Mouse (Mus musculus): ENCODE measurements around the gene Fam69b. TPM values are rescaled to one million over a fixed set of nuclear protein-coding genes. Genes with fewer than 3 reads are reported as not detected.

The Fam69b gene
- polyA plus RNA-seq, 1 experiment = 13.1 TPM

- DNase-seq = no peak
- 49% methylated on average over 11 of the region's 11 CpGs for WGBS
- Histone ChIP-seq H3K4me1 (ENCODE audit: control insufficient read depth, insufficient read depth, low read length) (peaks cover 5% of the 10 kb centered on the region), H3K4me3 (replicated peaks; ENCODE audit: extremely low read depth, low read depth, low read length) (no peak overlapping the region)
- TF ChIP-seq POLR2A (IDR thresholded peaks at IDR 0.05; ENCODE audit: borderline replicate concordance, extremely low read depth, low read depth, low read length) (no peak), CTCF (IDR thresholded peaks at IDR 0.05; ENCODE audit: insufficient read depth, low read length) (no peak)
These were observed 32.4 kb upstream of the Fam69b start for GRCm38 (mm10) chr2:26595725-26596435.

- Histone ChIP-seq H3K4me1 (ENCODE audit: control insufficient read depth, insufficient read depth, low read length) (no peaks in the 10 kb centered on the region; the same call in 1 of the 2 replicates), H3K4me3 (replicated peaks; ENCODE audit: extremely low read depth, low read depth, low read length) (no peak overlapping the region)
- TF ChIP-seq CTCF (IDR thresholded peaks at IDR 0.05; ENCODE audit: insufficient read depth, low read length) = no peak
- no peak for TF ChIP-seq POLR2A (IDR thresholded peaks at IDR 0.05; ENCODE audit: borderline replicate concordance, extremely low read depth, low read depth, low read length)
- no peak for DNase-seq
- WGBS = 90% methylated on average over 3 of the region's 3 CpGs
These were observed 31.4 kb upstream of the Fam69b start for GRCm38 (mm10) chr2:26596898-26597297.

GRCm38 (mm10) chr2:26597810-26598209, 30.4 kb upstream of the Fam69b start:
- TF ChIP-seq CTCF (IDR thresholded peaks at IDR 0.05; ENCODE audit: insufficient read depth, low read length) (no peak), POLR2A (IDR thresholded peaks at IDR 0.05; ENCODE audit: borderline replicate concordance, extremely low read depth, low read depth, low read length) (no peak)
- no peak for DNase-seq
- WGBS = 49% methylated on average over 2 of the region's 2 CpGs
- H3K4me3 ChIP-seq (replicated peaks; ENCODE audit: extremely low read depth, low read depth, low read length) = no peak overlapping the region
- no peaks in the 10 kb centered on the region; the same call in 1 of the 2 replicates for H3K4me1 ChIP-seq (ENCODE audit: control insufficient read depth, insufficient read depth, low read length)

GRCm38 (mm10) chr2:26598462-26598861, 29.8 kb upstream of the Fam69b start:
- WGBS = 51% methylated on average over 3 of the region's 3 CpGs
- Histone ChIP-seq H3K4me1 (ENCODE audit: control insufficient read depth, insufficient read depth, low read length) (peaks cover 2% of the 10 kb centered on the region; the same call in 1 of the 2 replicates), H3K4me3 (replicated peaks; ENCODE audit: extremely low read depth, low read depth, low read length) (no peak overlapping the region)
- TF ChIP-seq CTCF (IDR thresholded peaks at IDR 0.05; ENCODE audit: insufficient read depth, low read length) = no peak
- TF ChIP-seq POLR2A (IDR thresholded peaks at IDR 0.05; ENCODE audit: borderline replicate concordance, extremely low read depth, low read depth, low read length) = no peak
- DNase-seq = no peak

- no peak for DNase-seq
- TF ChIP-seq POLR2A (IDR thresholded peaks at IDR 0.05; ENCODE audit: borderline replicate concordance, extremely low read depth, low read depth, low read length) (no peak), CTCF (IDR thresholded peaks at IDR 0.05; ENCODE audit: insufficient read depth, low read length) (no peak)
- H3K4me1 ChIP-seq (ENCODE audit: control insufficient read depth, insufficient read depth, low read length) = peaks cover 8% of the 10 kb centered on the region
- 75% methylated on average over 4 of the region's 4 CpGs for WGBS
- H3K4me3 ChIP-seq (replicated peaks; ENCODE audit: extremely low read depth, low read depth, low read length) = no peak overlapping the region
These were observed 28.3 kb upstream of the Fam69b start for GRCm38 (mm10) chr2:26599965-26600364.

- TF ChIP-seq POLR2A (IDR thresholded peaks at IDR 0.05; ENCODE audit: borderline replicate concordance, extremely low read depth, low read depth, low read length) (no peak), CTCF (IDR thresholded peaks at IDR 0.05; ENCODE audit: insufficient read depth, low read length) (no peak)
- Histone ChIP-seq H3K4me3 (replicated peaks; ENCODE audit: extremely low read depth, low read depth, low read length) (no peak overlapping the region), H3K4me1 (ENCODE audit: control insufficient read depth, insufficient read depth, low read length) (peaks cover 8% of the 10 kb centered on the region)
- DNase-seq = no peak
- WGBS = 89% methylated on average over 2 of the region's 2 CpGs
These were observed 27.6 kb upstream of the Fam69b start for GRCm38 (mm10) chr2:26600664-26601063.

- Histone ChIP-seq H3K4me3 (replicated peaks; ENCODE audit: extremely low read depth, low read depth, low read length) (no peak overlapping the region), H3K4me1 (ENCODE audit: control insufficient read depth, insufficient read depth, low read length) (peaks cover 11% of the 10 kb centered on the region)
- TF ChIP-seq CTCF (IDR thresholded peaks at IDR 0.05; ENCODE audit: insufficient read depth, low read length) = no peak
- no peak for TF ChIP-seq POLR2A (IDR thresholded peaks at IDR 0.05; ENCODE audit: borderline replicate concordance, extremely low read depth, low read depth, low read length)
- no peak for DNase-seq
- 85% methylated on average over 1 of the region's 1 CpGs for WGBS
These were observed 26.7 kb upstream of the Fam69b start for GRCm38 (mm10) chr2:26601595-26601994.

- peaks cover 15% of the 10 kb centered on the region for H3K4me1 ChIP-seq (ENCODE audit: control insufficient read depth, insufficient read depth, low read length)
- DNase-seq = no peak
- TF ChIP-seq POLR2A (IDR thresholded peaks at IDR 0.05; ENCODE audit: borderline replicate concordance, extremely low read depth, low read depth, low read length) (no peak), CTCF (IDR thresholded peaks at IDR 0.05; ENCODE audit: insufficient read depth, low read length) (no peak)
- no peak overlapping the region for H3K4me3 ChIP-seq (replicated peaks; ENCODE audit: extremely low read depth, low read depth, low read length)
- WGBS = 77% methylated on average over 5 of the region's 5 CpGs
These were observed 25.6 kb upstream of the Fam69b start for GRCm38 (mm10) chr2:26602631-26603030.

GRCm38 (mm10) chr2:26603159-26603558, 25.1 kb upstream of the Fam69b start:
- TF ChIP-seq CTCF (IDR thresholded peaks at IDR 0.05; ENCODE audit: insufficient read depth, low read length) (no peak), POLR2A (IDR thresholded peaks at IDR 0.05; ENCODE audit: borderline replicate concordance, extremely low read depth, low read depth, low read length) (no peak)
- no peak for DNase-seq
- peak overlapping the region; percentile 89 for H3K4me3 ChIP-seq (replicated peaks; ENCODE audit: extremely low read depth, low read depth, low read length)
- peaks cover 15% of the 10 kb centered on the region for H3K4me1 ChIP-seq (ENCODE audit: control insufficient read depth, insufficient read depth, low read length)
- 6% methylated on average over 6 of the region's 6 CpGs for WGBS

All from lung, adult 2 months (tissue).